Mouse (Mus musculus) CD4-positive, CD25-positive, alpha-beta regulatory T cell, adult 2 months (primary cell): Measurements from ENCODE around the gene 1700016C15Rik.

Experiments used
- DNase-seq: peaks from one replicate; pipeline ENCODE4 v3.0.0-alpha.2; 2012; ENCODE audit warnings: low read depth, low spot score

The 1700016C15Rik gene

DNA sequence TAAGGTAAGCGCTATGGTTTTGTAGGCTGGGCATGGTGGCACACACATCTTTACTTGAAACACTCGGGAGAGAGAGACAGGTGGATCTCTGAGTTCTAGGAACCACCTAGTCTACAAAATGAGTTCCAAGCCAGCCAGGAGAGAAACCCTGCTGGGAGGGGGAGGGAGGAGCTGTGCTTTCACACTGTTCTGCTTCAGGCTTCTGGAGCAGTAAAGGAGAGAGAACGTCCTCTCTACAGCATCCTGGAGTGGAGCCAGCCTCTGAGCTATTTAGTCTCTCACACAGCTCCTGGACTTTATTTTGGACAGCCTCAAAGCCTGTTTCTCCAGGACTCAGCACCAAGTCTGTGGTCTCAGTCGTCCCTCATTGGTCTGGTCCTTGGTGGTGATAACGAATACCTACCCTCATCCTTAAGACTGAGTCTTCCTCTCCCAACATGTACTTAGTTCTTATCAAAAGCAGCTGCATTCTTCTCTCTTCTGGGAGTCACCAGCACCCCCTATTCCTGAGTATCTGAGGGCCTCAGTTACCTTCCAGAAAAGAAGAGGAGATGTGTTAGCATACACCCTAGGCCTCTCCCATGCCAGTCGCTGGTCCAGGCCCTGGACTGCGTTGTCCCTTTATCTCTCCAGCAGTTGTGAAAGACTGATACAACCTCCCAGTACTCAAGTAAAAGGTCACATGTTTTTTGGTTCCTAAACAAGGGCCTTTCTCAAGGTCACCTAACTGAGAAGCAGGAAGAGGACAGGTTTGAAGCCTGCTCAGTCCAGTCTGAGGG is 12.4 kb upstream of the 1700016C15Rik start:
- no peak for DNase-seq

DNA sequence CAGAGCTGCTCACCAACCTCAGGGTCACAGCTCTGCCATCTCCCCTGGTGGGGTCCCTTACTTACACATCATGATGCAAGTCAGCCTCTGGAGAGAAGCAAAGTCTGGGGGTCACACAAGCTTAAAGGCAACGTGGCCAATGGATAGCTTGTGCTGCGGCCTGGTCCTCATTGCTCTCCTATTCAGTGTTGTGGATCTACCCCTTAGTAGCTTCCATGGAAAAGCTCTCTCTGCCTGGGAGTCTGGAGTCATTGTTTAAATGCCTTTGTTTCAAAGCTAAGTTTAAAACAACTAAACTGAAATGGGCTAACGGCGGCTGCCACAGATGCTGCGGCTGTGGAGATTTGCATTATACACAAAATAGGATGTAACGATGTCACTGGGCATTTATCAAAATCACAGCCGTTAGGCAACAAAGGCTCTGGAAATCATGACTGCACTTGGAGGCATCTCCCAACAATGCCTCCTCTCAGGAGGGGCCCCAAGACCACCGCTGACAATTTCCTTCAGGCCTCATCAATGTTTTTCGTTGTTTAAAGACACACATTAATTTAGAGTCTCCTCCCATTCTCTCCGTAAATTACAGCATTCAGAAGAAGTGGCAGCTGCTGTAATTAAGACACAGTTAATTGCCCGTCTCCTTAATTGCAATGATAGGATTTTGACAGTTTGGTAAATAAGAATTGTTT is 11.1 kb upstream of the 1700016C15Rik start:
- no peak for DNase-seq

DNA sequence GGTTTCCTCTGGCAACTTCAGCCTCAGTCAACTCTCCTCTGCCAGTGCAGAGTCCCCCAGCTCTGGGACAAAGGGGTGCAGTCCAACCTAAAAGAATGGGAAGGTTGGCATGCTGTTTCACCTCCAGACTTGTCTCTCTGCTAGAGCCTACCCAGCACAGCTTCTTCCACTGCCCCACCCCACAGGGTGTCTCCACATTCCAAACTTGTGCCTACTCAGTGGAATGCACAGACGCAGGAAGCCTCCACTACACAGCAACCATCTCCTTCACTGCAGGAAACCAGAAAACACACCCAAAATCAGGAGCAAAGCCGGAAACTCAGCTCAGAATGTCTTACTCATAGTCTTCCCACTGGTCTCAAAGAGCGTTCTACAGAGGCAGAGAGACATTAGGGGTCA is 10.6 kb upstream of the 1700016C15Rik start:
- DNase-seq = no peak

DNA sequence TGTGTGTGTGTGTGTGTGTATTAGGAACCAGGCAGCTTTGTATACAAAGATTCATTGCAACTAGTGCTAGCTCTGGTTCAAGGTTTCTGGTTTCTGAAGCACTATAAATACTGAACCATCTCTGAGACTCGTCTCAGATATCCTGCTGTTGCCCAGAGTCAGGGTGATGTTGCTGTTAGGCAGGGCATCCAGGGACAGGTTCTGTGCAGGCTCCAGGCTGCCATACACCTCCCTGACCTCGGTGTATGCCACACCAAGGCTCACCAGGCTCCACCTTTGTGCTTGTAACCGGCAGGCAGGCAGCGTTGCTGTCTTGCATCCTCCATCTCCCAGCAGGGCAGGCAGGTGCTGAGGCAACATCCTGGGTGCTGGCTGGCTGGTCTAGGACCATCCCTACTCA is 5.8 kb upstream of the 1700016C15Rik start:
- DNase-seq = no peak

DNA sequence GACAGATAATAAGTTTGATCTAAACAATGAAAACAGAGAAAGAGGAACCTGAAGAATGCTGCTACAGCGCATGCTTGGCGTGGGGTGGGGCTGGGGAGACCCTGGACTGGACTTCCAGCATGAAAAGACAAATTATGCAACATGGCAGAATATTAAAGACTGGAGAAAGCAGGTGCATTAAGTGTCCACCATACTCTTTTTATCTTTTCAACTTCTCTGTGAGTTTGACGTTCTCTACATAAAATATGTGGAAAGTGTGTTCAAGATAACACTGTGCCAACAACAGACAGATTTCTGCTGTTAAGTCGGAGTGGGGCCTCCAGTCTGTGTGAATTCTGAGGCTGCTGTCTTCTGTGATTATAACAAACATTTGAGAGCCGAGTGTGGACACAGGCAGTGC is 2.7 kb upstream of the 1700016C15Rik start:
- no peak for DNase-seq

DNA sequence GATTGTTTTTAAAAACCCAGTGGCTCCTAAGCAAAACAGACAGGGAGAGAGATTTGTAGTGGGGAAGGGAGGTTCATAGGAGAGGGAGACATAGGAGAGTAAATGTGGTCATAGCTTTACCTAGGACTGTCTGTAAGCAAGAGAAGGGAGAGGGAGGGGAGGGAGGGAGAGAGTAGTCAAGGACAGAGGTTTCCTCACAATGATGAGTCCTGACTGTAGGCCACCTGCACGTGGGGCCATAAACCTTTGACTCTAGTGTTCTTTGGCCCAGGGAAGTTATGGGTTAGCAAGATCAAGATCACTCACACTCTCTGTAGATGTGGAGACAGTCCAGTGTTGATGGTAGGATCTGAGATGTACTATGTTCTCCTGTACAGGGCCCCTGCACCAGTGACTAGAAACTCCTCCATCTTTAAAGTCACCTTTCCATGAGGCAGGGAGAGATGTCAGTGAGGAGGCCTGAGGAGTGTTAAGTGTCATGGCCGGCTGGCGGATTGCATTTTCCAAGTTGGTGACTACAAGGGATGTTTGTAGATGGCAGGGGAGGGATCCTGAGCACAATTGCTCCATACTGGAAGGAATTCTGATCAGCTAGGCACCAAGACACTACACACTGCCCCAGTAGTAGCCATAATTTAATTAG is 1.6 kb upstream of the 1700016C15Rik start:
- DNase-seq = no peak

DNA sequence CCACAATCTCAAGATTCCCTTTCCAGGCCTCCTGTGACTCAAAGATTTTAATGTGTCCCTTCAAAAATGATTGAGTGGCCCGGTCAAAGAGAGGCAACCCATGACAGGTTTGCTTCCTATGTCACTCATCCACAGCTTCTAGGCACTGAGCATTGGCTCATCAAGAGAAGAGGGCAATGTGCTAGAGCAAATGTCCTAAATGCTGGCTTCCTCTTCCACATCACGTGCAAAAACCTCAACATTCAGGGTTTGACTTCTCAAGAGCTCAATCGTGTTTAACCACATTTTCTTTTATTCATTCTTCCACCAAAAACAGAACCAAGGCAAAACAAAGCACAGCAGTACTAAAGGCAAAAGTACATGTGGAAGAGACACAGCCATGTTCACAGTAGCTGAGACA is 2.4 kb downstream of the 1700016C15Rik start:
- DNase-seq = no peak

DNA sequence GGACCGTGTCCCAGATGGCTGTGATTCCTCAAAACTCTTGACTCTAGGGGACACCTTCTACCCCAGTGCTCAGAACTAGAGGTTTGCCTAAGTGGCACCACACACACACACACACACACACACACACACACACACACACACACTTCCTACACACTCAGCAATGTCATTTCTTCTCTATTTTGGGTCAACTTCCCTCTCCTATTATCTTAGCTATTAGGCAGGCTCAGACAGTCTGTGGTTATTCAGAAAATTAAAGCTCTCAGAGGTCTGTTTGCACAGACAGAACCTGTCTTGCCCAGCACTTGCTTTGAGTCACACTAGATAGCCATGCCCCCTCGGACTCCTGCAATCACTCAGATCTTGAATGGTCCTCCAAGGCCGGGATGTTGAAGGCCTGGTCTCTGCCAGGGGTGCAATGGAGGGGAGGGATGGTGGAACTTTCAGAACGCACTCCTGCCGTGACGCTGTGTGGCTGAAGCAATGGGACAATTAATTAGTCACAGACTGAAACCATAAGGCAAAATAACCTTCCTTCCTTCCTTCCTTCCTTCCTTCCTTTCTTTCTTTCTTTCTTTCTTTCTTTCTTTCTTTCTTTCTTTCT is 8.0 kb downstream of the 1700016C15Rik start:
- DNase-seq = no peak

DNA sequence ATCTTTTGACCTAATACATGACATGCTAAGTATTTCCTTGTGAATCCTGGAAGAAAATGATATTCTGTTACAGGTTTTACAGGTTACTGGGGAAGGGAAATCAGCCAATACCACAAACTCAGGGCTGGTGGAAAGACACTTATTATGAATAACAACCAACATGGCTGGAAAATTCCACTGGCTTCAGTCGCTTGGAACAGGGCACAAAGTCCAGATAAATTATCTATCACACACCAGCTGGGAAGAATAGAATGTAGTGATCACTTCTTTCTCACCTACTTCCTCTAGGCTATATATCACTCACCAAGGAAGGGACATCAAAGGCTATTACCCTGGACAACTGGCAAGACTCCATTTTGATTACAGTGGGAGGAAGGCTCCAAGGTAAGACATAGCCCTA is 11.1 kb downstream of the 1700016C15Rik start:
- no peak for DNase-seq

DNA sequence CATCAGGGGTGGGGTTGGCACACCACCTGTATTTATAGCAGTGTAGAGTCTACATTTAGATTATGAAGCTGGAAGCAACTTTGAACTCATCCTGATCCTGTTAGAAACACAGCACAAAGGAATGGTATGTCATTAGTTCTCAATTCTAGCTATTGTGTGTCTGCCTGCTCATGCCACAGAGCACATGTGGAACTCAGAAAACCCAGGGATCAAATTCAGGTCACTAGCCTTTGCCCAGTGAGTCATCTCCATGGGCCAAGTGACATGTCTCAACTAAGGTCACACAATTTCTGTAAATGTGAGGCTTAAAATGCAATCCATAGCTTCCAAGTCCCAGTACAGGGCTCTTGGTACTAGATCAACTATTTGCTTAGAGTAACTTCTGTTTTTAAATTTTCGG is 12.5 kb downstream of the 1700016C15Rik start:
- DNase-seq = no peak

DNA sequence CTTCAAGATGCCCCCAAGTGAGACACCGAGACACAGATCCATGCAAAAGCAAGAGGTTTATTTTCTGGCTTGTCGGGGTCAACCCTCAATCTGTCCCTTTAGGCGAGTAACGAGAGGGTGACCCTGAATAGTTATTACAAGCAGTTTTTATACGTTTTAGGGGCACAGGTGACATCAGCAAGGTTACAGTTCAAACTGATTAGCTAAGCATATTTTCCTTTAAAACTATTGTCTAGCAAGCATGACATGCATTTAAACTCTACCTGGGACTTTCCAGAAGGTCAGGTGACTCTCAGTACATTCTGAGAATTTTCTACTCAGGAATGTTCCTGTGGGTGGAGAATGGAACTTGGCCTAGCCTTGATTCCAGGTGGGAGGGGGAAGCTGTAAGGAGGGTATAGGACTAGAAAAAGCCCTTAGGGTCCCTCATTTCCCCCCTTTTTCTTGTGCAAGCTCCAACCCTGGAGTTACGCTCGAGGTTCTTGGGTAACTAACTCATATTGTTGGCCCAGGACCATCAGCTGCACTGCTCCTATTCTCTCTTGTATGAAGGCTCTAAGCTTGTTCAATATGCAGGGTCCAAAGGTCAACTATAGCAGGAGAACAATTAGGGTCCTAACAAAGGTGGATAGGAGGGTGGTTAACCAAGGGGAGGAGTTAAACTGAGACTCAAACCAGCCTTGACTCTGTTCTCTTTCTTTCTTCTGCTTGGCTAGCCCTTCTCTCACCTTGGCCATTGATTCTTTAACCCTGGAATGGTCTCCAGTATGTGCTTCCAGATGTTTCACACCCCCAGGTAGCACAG is 15.1 kb downstream of the 1700016C15Rik start:
- no peak for DNase-seq

DNA sequence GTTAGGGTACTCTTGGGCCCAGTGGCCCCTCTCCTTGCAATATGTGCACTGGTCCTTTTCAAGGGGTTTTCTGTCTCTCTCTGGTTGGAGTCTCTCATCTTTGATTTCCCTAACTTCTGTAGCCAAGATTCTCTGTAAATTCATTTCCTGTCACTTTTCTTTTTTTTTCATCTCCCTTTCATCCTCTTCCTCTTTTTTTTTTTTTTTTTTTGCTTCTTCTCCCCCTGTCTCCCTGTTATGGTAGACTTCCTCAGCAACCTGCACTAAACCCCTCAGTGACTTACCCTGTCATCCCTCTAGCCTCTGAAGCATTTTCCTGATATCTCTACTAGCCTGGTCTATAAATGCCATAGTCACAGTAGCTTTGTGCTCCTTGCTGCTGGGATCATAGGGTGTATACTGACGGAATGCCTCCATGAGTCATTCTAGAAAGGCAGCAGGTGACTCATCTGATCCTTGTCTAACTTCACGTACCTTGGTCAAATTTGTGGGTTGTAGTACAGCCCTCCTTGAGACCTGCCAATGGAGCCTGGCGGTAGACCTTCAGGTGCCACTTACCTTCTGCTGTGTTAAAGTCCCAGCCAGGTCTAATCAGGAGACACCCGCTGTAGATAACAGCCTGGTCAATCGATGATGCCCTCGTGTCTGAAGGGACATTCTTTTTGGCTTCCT is 18.4 kb downstream of the 1700016C15Rik start:
- DNase-seq = no peak

DNA sequence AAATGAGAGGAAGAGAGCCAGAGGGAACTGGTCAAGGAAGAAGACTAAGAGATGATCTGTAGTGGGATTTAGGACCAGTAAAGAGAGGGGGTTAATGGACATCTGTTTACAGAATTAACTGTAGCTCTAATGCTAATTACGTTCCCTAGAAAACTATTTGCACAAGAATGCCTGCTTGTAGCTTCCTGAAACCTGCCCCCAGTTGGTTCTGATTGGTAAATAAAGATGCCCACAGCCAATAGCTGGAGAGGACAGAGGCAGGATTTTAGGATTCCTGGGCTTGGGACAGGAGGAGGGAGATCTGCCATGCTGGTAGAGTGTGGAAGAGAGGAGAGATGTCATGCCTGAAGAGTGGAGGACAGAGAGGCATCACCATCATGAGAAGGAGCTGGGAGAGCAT is 23.9 kb downstream of the 1700016C15Rik start:
- no peak for DNase-seq

DNA sequence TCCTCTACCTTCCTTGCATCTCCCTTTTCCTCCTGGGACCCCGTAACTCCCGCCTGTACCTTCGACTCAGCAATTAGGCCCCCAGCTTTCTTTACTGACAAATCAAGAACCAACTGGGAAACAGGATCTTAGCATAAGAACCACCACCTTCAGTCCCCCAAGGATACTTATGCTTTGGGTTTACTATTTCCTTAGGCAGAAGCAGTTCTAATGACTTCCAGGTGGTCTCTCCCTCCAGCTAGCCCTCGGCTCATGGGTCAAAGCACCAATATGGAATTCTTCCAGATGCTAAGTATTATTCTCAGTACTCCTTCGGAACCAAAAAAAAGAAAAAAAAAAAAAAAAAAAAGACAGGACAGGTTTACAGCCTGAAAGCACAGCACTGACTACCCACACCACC is 27.6 kb downstream of the 1700016C15Rik start:
- no peak for DNase-seq

DNA sequence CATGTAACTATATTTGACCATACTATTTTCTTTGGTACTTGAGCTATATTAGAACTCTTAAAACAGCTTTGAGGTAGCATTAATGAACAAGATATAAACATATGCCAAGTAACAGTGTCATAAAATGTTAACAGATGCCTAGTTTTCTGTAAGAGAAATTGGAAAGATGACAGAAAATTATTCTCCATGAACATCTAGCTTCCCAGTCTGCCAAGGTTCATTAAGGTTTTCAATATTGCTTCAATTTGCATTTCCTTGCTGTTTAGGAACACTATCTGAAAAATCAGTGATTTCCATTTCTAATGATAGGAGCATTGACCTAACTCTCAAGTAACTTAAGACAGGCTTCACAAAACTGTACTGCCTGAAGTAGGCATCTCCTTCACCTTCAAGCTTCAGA is 39.3 kb downstream of the 1700016C15Rik start:
- DNase-seq = no peak

DNA sequence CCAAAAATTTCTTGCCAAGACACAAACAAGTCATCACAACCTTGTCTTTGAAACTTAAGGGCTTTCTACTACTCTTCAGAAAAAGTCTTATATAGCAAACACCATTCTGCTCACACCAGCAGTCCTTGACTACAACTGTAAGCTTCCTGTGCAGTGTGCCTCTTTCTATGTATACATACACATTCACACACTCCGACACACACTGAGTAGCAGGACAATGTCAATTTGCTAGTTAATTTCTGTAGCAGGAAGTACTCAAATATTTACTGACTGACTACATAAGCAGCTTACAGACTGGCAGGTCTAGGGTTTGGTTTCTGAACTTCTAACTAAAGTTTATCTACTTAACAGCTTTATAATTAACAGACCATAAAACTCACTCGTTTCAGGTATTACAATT is 47.8 kb downstream of the 1700016C15Rik start:
- DNase-seq = no peak

DNA sequence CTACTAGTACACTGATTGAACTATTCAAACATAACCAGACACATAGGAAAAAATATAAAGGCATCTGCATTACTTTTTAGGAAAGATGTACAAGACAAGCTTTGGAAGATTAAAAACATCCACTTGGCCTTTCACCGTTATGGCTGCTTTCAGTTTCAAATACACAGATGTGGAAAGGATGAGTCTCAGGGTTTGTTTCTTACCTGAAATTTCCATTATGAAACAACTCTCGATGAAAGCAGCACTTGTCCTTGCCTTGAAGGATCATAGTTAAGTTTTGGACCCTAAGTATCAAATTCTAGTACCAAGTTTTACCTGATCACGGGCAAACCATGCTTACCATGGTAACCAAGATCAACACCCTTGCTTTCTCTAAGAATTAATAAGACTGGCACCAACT is 63.2 kb downstream of the 1700016C15Rik start:
- DNase-seq = peak; percentile 57

DNA sequence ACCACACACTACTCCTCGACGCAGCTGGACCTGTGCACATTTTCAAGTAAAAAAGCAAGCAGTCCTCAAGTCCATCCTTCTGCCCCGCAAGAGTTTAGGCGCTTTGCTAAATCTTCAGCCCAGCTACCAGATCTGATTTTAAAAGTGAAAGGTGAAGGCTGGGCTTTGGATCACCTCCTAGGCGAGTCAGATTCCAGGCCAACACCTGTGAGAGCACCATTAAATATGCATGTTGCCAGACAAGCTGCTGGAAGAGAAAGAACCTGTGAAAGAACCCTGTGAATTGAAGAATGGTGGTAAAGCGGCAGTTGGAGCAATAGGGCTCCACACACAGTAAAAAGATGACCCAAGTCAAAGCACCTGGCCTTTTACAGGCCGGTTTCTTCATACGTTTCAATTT is 65.3 kb downstream of the 1700016C15Rik start:
- DNase-seq = peak; percentile 22

DNA sequence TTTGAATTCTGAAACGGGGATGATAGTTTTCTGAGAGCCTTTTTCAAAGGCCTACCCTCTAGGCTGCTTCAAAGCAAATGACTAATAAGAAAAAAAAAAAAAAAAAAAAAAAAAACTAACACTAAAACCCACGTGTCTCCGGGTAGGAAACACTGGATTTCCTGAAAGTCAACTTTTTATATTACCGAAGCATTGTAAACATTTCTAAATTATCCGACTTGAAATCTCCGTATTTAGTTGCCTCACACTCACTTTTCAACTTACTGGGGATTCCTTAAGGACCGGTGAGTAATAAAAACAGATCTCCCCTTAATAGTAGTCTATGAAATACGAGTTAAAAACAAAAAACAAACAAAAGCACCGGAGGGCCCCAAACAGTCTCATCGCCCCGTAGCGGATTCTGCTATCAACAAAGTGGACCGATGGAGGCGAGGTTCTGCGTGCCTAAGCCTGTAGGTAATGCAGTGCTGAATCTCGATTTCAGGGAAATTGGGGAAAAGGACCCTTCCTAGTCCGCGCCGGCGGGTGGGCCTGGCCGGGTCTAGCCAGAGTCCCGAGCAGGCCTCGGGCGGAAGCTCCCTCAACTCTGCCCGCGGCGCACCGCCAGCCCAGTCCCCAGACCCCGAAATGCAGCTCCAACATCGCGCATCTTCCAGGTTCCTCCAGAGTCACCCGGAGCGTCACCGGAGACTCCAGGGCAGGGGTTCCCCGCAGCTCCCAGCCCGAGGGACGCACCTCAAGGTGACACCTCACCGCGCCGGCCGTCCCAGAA is 66.0 kb downstream of the 1700016C15Rik start:
- peak; percentile 46 for DNase-seq
